Mouse (Mus musculus) layer of hippocampus, adult 18-20 months (tissue): ENCODE data around the gene Hid1. TPM values are rescaled to one million over a fixed set of nuclear protein-coding genes. Genes with fewer than 3 reads are reported as not detected.
"Not testable (repeated sequence)": the region's sequence is repeated elsewhere in the genome, so short reads cannot be mapped to it uniquely, and the experiment has no call there.

Experiments used
- DNase-seq, 2 experiments: peaks; one replicate each; pipeline ENCODE4 v3.0.0; 2022; ENCODE audit warnings: low spot score in 2 of 2
- long read RNA-seq: library from polyadenylated mRNA; stranded (forward); transcript quantifications from one replicate; pipeline ENCODE4 v2.0.0, GENCODE M21; 2021
- total RNA-seq, 2 experiments: library from RNA; stranded (reverse); gene quantifications; 2 replicates each; pipeline ENCODE4 v1.2.3; 2021

Hid1 gene
- total RNA-seq: 100 to 1,000 TPM; 110 to 115 TPM
- long read RNA-seq, transcript Hid1-201 (19 exons, 3,236 nt): major isoform, 73 of 164 reads
- long read RNA-seq, transcript Hid1-202 (19 exons, 3,276 nt): minor isoform, 28 of 164 reads
- long read RNA-seq, partial matches to known transcripts: 48 of 164 reads
- long read RNA-seq, other reads (novel, unspliced or antisense): 15 of 164 reads

DNA sequence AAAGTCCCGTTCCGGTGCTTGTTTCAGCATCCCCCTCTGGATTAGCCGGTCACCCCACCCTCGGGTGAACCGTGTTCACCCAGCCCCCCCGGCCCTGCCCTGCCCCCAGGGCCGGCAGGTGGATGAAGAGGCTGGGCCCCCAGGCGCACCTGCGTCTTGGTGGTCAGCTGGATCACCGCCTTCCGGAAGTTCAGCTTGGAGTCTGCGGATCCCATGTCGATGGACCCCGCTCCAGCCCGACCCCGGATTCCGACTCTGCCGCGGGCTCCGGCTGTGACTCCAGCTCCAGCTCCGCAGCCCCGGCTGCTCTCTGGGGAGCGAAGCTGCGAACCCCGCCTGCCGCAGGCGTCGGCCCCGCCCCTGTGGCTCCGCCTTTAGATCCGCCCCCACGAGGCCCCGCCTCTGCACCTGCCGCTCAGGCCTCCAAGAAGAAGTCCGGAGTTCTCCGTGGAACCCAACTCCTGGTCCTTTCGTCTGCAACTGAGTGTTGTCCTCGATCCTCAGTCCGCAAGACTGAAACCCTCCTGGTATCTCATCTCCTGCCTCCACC lies at the start of gene Hid1:
Gene Hid1 (minus strand): TSS at position 362 of the 550 bp plus-strand sequence.
- peak; percentile 88 to 91 for DNase-seq

DNA sequence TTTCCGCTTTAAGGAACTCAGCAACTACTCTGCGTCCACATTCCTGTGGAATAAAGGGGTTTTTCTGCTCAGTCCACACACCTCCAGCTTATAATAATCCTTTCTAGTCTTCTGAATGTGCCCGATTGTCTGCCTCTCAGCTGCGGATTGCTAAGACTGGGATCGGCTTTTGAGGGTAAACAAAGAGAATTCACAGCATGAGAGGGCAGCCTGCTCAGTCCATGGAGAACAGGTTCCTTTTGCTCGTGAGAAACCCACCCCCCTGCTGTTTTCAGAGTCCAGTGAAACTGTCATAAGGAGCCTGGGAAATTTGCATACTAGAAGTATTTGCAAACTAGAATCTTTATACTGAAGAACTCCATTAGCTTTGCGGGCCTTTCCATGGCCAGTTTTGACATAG lies 42.0 kb upstream of the Hid1 start:
- no peak for DNase-seq

DNA sequence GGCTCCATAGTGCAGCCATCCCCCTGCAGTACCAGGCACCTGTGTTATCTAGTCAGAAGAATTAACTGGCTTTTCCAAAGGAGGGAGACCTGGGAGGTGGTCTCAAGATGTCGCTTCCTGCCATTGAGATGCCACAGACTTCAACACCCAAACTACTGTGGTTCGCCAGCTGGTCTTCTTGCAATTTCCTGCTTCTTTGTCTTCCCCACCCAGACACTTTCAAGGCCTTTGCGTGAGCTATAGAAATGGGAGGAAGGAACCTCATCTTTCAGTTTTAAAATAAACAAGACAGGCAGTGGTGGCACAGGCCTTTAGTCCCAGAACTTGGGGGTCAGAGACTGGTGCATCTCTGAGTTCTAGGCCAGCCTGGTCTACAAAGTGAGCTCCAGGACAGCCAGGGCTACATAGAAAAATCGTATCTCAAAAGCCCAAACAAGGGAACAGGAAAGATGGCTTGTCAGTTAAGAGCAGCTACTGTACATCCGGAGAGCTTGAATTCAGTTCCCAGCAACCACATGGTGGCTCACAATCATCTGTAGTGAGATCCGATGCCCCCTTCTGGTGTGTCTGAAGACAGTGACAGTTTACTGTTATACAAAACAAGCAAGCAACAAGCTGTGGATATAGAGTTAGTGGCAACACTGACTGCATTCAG lies 40.8 kb upstream of the Hid1 start:
- no peak for DNase-seq

DNA sequence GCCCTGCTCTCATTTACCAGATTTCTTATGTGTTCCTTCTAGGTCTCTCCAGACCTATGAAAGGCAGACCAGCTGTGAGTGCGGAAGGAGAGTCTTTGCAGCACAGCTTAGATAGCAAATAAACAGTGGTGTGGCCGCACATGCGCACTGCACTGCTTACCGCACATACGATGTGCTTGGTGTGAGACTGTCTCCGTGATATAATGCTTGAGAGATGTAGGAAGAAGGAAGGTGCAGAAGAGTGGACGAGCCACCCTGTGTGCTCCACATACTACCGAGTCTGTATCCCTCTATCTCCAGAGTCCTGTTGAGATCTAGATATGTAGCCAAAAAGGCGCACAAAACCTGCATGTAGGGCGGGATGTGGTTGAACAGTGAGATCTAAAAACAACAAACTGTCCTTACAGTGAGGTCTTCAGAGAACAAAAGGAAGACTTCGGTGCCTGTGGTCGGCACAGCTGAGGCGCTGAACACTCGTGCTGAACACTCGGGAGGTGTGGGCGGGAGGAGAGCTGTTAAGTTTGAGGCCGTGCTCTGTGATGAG lies 39.4 kb upstream of the Hid1 start:
- DNase-seq: peak in 1 of 2 experiments; percentile 36

DNA sequence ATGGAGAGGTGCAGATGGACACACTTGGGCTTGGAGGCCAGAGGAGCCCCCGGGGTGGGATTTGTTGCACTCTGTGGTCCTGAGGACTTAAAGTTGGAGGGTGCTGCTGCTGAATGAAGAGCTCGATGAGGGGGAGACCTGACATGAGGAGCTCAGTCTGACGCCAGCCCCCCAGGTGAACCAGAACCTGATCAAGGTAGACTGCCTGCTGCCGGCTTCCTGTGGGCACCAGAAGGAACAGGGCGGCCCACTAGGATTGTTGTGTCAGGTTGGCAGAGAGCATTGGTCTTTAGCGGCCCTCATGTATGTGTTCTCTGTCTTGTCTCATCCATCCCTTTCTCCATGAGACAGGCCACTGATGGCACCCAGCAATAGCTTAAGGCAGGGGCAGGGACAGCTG lies 38.2 kb upstream of the Hid1 start:
- DNase-seq: no peak

DNA sequence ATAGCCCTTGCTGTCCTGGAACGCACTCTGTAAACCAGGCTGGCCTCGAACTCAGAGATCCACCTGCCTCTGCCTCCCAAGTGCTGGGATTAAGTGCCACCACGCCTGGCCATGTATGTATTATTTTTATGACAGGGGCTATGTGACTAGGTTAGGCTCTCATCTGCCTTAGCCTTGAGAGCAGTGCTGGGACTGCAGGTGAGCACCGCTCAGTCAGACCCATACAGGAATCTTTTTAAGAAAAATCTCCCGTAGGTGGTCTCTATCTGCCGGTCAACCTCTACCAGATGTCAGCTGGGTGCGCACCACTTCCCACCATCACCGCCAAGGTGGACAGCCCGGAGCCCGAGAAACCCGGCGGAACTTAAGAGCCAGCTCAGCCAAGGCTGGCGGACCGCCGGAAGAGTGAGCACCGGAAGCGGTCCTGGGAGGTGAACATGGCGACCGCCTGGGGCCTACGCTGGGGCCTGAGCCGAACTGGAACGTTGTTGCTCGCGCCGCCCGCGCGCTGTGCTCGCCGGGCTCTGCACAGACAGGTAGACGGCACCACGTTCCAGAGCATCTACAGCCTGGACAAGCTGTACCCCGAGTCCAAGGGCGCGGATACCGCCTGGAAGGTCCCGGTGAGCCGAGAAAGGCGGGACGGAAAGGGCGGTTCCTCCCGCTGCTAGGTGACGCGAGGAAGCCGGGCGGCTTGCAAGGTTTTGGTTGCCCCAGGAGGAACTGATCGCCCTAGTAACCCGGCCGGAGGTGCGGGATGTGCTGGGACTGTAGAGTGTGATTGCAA lies 36.0 kb upstream of the Hid1 start, which contains the start of gene Mrpl58:
Gene Mrpl58 (plus strand): TSS at position 415 of the 787 bp plus-strand sequence.
- DNase-seq: peak; percentile 82 to 89

DNA sequence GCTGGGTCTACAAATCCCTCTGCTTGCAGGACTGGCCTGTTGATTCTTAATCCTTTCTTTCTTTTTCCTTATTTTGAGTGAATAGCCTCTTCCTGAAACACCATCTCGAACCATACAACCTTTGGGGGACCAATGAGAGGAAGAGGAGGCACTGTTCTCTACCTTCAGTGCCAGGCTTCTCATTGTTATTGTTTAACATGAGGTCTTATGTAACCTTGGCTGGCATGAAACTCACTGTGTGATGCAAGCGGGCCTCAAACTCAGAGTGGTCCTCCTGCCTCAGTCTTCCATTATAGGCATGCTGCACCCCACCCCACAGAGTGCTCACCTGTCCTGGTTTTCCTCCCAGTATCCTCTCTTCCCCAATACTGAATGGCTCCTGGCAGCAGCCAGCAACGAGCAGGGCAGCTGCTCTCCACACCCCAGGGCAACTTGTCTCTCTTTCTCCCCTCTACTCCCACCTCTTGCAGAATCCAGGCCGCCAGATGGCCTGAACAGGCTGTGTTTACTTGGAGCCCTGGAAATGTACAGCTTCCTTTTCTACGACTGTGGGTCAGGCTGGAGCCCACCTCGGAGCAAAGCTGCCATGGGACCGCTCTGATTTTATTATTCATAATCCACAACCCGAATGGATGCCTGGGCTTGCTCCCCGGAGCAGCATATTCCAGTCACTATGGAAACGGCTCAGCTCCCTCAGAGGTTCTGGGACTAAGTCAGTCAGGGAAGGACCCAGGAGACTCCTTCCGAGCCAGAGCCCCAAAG lies 33.3 kb upstream of the Hid1 start:
- DNase-seq: peak; percentile 60 to 83

DNA sequence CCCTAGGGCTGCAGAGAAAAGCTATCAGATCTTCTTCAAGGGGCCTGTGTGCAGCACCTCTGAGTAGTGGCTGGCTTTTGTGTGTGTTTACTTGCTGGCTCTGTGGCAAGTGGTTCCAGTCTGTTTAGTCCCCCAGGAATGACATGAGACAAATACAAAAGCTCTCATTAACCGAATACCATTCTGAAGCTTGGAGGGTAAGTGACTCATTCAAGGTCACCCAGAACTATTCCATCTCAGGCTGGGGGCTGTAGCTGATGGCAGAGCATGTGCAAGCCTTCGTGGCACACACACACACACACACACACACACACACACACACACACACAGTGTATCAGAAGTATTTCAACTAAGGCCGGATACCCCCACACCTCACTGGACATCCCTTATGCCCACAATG lies 32.6 kb upstream of the Hid1 start:
- DNase-seq: no peak

DNA sequence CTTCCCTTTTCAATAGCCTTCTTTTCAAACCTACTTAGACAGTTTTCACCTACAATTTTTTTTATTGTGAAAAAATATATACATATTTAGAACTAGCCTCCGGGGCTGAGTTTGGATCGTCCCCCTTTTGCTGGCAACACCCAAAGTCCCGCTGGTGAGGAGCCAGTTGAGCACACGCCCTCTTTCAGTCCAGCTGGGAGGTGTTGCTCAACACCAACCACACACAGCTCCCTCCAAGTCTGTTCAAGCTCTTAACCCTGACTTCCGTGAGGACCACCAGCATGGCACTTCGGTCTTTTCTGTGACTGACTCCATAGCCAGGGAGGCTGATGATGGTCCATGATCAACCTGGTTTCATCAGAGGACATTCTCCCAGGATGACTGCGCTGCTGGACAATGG lies 30.5 kb upstream of the Hid1 start:
- no peak for DNase-seq

DNA sequence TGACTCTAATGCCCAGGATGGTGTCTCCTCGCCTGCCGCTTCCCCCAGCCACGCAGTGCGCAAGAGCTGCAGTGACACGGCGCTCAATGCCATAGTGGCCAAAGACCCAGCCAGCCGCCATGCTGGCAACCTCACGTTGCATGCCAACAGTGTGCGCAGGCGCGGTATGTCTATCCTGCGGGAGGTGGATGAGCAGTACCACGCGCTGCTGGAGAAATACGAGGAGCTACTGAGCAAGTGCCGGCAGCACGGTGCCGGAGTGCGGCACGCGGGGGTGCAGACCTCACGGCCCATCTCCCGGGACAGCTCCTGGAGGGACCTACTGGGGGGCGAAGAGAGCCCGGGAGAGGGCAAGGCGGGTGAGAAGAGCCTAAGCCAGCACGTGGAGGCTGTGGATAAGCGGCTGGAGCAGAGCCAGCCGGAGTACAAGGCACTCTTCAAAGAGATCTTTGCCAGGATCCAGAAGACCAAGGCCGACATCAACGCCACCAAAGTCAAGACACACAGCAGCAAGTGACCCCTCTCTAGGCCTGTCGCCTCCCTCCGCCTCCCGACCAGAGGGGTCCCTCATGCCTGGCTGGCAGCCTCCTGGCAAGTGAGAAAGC lies 26.3 kb upstream of the Hid1 start:
- DNase-seq: no peak

DNA sequence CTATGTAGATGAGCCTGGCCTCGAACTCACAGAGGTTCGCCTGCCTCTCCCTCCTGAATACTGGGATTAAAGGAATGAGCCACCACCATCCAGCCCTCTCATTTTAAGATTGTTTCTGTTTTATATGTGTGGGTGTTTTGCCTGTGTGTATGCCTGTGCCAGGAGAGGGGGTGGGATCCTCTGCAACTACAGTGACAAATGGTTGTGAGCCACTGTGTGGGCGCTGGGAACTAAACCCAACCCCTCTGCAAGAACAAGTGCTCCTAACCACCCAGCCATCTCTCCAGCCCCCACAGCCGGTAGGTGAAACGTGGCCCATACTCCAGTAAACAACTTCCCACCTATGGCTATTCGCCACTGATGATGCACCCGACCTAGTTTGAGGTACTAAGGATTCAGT lies 23.8 kb upstream of the Hid1 start:
- peak in 1 of 2 experiments; percentile 59 for DNase-seq

DNA sequence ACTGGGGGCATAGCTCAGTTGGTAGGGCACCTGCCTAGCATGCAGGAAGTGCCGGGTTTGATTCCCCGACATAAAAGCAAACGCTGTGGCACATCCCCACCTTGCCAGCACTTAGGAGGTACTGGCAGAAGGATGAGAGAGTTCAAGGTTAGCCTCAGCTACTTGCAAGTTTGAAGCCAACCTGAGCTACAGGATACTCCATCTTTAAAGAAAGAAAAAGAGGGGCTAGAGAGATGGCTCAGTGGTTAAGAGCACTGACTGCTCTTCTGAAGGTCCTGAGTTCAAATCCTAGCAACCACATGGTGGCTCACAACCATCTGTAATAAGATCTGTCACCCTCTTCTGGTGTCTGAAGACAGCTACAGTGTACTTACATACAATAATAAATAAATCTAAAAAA lies 19.3 kb upstream of the Hid1 start:
- not testable (repeated sequence) for DNase-seq

DNA sequence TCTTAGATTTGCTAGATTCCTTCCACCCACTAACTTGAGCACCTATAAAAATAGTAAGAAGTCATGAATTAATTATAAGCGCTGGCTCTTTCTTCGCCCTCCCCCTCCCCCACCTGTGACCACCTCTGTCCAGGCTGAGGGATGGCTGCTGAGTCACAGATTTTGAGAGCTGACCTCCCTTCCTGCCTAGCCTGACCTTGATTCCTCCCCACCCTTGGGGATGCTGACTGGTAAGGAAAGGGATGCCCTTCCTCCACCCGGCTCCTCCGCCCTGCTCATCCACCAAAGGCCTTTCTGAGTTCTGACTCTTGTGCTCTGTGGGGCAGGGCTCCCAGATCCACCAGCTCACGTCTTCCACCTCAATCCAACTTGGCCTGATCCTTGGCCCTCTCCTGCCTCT lies 17.0 kb upstream of the Hid1 start:
- DNase-seq: no peak

DNA sequence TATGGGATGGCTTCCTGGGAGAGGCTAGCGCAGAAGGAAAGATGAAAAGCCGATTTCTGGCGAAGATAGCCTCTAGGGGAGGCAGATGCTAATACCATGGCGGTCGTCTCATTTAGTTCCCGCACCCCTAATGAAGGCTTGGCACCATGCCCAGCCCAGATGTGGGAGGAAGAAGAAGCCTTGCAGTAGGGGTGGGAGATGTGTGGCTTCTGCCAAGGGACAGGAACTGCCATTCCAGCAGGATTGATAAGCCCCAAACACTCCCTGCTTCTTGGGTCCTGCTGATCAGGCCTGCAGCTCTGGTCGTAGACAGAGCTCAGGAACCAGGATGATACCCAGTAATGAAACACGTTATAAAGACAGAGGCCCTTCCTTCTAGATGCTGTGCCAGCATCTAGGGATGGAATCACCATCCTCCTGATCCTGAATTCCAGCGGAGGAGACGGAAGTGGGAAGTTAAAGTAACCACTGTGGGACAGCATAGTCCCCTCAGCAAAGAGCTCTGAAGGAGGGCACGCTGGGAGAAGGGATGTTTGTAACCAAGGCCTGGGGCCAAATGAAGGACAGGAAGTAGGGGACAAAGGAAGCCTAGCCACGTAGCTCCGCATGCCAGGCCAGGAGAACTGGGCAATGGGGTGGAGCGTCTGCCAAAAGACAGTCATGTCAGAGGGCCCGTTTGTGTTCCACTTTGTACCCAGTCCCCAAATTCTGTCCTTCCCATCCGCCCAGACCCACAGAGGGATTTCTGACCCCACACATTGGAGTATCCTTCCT lies 16.3 kb upstream of the Hid1 start:
- DNase-seq: no peak

DNA sequence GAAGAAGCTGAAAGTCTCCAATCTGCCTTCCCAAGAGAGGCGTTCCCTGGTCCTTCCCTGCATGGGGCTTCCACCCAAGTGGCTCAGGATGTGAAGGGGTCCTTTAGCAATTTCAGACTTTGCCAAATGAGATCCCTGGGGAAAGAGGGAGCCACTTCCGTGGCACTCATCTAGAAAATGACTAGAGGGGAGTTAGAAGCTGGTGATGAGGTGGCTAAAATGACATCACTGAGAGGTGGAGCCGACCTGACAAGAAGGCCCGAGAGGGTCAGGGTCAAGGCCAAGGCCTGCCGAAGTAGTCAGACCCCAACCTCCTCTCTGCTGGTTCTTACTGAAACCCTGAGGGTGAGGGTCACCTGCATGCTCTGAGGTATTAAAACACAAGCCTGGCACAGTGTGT lies 15.3 kb upstream of the Hid1 start:
- DNase-seq: no peak

DNA sequence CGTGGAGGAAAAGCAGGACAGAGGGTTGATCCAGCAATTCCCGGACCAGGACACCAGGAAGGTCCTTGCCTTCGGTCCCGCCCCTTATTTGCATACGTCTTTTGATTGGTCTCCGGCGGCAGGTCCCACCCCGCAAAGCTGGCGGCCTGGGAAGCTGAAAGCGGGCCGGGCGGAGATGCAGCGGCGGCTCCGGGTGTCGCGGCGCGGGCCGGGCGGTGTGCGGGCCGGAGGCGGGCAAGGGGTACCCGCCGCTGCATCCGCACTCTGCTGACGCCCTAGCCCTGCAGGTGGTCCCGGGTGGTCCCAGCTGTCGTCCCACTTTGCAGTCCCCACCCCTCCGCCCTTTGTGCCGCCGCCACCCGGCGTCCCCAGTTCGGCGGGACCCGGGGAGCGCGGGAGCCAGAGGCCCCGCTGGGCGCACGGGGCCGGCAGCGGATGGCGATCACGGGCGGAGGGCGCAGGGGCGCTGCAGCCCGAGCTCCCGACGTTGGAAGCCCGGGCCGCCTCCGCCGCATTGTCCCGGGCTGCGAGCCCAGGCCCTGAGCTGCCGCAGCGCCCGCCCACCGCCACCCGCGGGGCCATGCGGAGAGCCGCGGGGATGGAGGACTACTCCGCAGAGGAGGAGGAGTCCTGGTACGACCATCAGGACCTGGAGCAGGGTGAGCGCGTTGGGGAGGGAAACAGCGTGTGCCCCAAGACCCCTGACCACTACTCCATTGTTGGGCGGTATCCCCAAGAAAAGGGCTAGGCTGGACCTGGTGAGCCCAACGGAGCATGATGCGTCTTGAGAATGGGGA lies 14.4 kb upstream of the Hid1 start, which contains the start of gene Cdr2l:
Gene Cdr2l (plus strand): TSS at position 174 of the 797 bp plus-strand sequence.
- DNase-seq: peak; percentile 83 to 90

DNA sequence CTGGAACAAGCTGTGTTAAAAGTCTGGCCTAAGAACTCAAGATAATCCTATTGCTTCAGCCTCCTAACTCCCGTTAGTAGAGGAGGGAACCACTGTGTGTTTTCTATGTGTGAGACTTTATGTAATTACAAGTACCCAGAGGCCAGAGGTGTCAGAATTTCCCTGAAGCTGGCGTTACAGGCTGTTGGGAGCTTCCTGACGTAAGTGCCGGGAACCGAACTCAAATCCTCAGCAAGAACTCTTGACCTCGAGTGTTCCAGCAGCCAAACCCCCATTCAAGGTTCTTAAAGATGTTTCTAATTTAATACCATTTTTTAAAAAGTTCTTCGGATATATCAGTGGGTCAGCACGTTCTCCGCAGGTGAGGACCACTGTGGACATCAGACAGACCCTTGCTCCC lies 13.7 kb upstream of the Hid1 start:
- no peak for DNase-seq

DNA sequence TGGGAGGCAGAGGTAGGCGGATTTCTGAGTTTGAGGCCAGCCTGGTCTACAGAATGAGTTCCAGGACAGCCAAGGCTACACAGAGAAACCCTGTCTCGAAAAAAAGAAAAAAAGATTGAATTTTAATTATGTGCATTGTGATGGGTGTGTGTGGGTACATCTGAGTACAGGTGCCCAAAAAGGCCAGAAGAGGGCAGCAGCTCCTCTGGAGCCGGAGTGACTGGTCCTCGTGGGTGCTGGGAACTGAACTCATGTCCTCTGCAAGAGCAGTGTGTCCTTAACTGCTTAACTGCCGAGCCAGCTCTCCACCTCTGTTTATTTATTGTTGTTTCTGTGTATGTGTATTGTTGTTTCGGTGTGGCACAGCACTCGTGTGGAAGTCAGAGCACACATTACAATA lies 10.3 kb upstream of the Hid1 start:
- DNase-seq: no peak

DNA sequence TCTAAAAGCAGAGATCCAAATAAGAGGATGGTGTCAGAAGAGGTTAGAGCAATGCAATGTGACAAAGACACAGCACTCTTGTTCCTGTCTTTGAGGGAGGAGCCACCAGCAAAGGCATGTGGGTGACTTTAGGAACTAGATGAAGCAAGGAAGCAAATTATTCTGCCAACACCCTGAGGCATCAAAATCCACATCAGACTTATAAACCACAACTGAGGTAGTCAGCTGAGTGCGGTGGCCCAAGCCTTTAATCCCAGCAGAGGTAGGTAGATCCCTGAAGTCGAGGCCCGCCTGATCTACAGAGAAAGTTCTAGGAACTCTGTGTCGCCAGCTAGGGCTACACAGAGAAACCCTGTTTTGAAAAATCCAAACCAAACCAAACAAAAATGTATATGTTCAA lies 9.7 kb upstream of the Hid1 start:
- DNase-seq: no peak
